Mouse (Mus musculus) stomach, postnatal 0 days (tissue): Measurements from ENCODE around the gene Pakap.

ENCODE experiments used
- CTCF ChIP-seq: IDR thresholded peaks from 2 replicates; pipeline ENCODE4 v1.5.1; 2016; ENCODE audit warnings: antibody characterized with exemption, low read depth, mild to moderate bottlenecking, moderate library complexity
- EP300 ChIP-seq: optimal IDR thresholded peaks from 2 replicates; pipeline ENCODE3; 2016; ENCODE audit warnings: antibody characterized with exemption

GRCm38 (mm10) chr4:57535087-57535486 is 32.9 kb upstream of the Pakap start:
- no peak for TF ChIP-seq EP300
- TF ChIP-seq CTCF = peak; percentile 43
